Comparison of ENCODE assay signal across 8 mouse cellular contexts in the genomic region with DNA sequence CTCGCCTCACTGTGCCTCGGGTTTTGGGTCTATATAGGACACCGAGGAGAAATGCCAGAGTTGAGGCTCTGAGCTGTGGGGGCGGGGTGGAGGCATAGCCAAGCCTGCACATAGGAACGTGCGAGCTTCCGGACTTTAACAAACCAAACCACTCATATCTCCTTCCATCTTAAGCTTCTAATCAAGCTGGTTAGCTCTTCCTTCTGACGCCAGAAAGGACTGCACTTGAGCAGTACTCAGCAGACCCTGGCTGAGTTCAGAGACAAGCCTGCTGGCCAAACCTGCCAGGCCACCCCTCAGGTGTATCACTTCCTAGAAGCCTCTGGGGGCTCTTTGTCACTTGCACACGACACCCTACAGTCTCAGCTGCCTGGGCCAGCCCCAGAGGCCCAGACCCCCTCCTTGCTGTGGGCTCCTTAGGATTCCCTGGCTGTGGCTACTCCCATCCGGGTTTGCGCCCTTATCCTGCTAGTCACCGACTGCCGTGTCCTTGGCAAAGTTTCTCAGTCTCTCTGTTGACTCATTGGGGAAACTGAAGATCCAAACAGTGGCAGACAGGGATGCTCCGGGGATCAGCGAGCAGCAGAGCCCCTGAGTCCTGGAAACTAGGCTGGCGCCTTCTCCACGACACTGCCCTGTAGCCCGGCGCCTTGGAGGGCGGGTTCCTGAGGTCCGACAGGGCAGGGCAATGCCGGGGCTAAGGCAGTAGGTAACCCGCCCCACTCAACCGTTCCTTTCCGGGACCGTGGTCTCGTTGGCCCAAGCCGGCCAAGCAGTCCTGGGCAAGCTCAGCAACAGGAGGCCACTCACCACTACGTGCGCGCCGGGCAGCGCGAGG. TPM values are rescaled to one million over a fixed set of nuclear protein-coding genes. Genes with fewer than 3 reads are reported as not detected.
DNase-seq lines count a peak whose midpoint lies in the region; ATAC-seq and TF ChIP-seq lines count a peak whose summit lies in the region.

No protein-coding gene starts in this region.

- no peak for TF ChIP-seq EP300 in lung, postnatal 0 days (IDR thresholded peaks at IDR 0.05)

- peaks cover 15% of the 10 kb centered on the region for H3K4me1 ChIP-seq in embryonic facial prominence, embryonic 13.5 days
- H3K4me1 ChIP-seq in lung, postnatal 0 days (ENCODE audit: insufficient read depth, low read depth, low read length): peaks cover 12% of the 10 kb centered on the region; the same call in 1 of the 2 replicates

- H3K4me2 ChIP-seq in embryonic facial prominence, embryonic 13.5 days: peak overlapping the region; percentile 82
- peak overlapping the region; percentile 96 for H3K4me2 ChIP-seq in lung, postnatal 0 days (replicated peaks; ENCODE audit: low read depth, low read length)

- TF ChIP-seq CTCF in layer of hippocampus, adult 2 months (conservative IDR thresholded peaks at IDR 0.05): no peak
- TF ChIP-seq CTCF in lung, postnatal 0 days (IDR thresholded peaks at IDR 0.05): no peak

- H3K9me3 ChIP-seq in embryonic facial prominence, embryonic 13.5 days: no peaks in the 10 kb centered on the region
- H3K9me3 ChIP-seq in lung, postnatal 0 days (ENCODE audit: low read length): no peaks in the 10 kb centered on the region

- peak; percentile 32 to 46 for DNase-seq in CD8-positive naive resting alpha-beta T cell, adult 2 months (ENCODE audit: low read depth in 2 of 2, low spot score in 2 of 2)
- DNase-seq in heart, postnatal 10 days: peak; percentile 35 to 40
- DNase-seq in layer of hippocampus, adult 2 months (ENCODE audit: low spot score in 2 of 2): peak in 1 of 2 experiments; percentile 5
- peak; percentile 69 for DNase-seq in lung, postnatal 0 days (ENCODE audit: low spot score)
- peak; percentile 5 for DNase-seq in ovary, postnatal 14 days (ENCODE audit: low spot score)
- DNase-seq in urinary bladder, postnatal 25 days (ENCODE audit: low spot score): peak; percentile 43

- peak; percentile 38 for ATAC-seq in activated CD4-positive, CD25-positive, alpha-beta regulatory T cell, adult 4 months
- ATAC-seq in embryonic facial prominence, embryonic 13.5 days (ENCODE audit: insufficient number of reproducible peaks, insufficient read depth, low FRiP score, low TSS enrichment, low read depth): peak; percentile 56
- peak; percentile 54 for ATAC-seq in lung, postnatal 0 days

- peaks cover 19% of the 10 kb centered on the region for H3K36me3 ChIP-seq in embryonic facial prominence, embryonic 13.5 days
- no peaks in the 10 kb centered on the region for H3K36me3 ChIP-seq in lung, postnatal 0 days (ENCODE audit: insufficient read depth, low read length)

- H3K27ac ChIP-seq in embryonic facial prominence, embryonic 13.5 days: peak overlapping the region; percentile 90
- H3K27ac ChIP-seq in layer of hippocampus, adult 2 months: peak overlapping the region; percentile 80
- H3K27ac ChIP-seq in lung, postnatal 0 days (ENCODE audit: low read length): peak overlapping the region; percentile 96

- intact Hi-C loops in heart, postnatal 10 days (cut with DNase I): loop anchor here (1.0 kb wide), 1 partner anchor 214 kb away; no protein-coding TSS in a partner anchor

- H3K9ac ChIP-seq in embryonic facial prominence, embryonic 13.5 days: peak overlapping the region; percentile 85
- H3K9ac ChIP-seq in lung, postnatal 0 days (replicated peaks; ENCODE audit: low read depth): peak overlapping the region; percentile 83

- peak overlapping the region; percentile 81 for H3K4me3 ChIP-seq in embryonic facial prominence, embryonic 13.5 days
- peak overlapping the region; percentile 82 for H3K4me3 ChIP-seq in layer of hippocampus, adult 2 months
- peak overlapping the region; percentile 75 for H3K4me3 ChIP-seq in lung, postnatal 0 days (ENCODE audit: low read depth, low read length)

- WGBS in embryonic facial prominence, embryonic 13.5 days: 1% methylated on average over 34 of the region's 34 CpGs
- under 1% methylated on average over 34 of the region's 34 CpGs for WGBS in lung, postnatal 0 days

- H3K27me3 ChIP-seq in embryonic facial prominence, embryonic 13.5 days: no peaks in the 10 kb centered on the region
- H3K27me3 ChIP-seq in lung, postnatal 0 days (replicated peaks; ENCODE audit: insufficient read depth, low read length): no peaks in the 10 kb centered on the region

RNA-seq across cellular contexts. Expression of gene Kdsr, which starts 0.6 kb away (rescaled TPM):
- 10 to 100 TPM; 26.6 to 27.8 TPM for polyA plus RNA-seq in activated CD4-positive, CD25-positive, alpha-beta regulatory T cell, adult 4 months (2017; shearing (Covaris generic))
- polyA plus RNA-seq in embryonic facial prominence, embryonic 13.5 days (2015; fragmentation: Nextera tagmentation; extraction: Ambion mirVana): 17.0 and 19.7 TPM in 2 replicates
- 10 to 100 TPM in 1 of 2 experiments, 1 to 10 TPM in 1; 9.0 to 10.2 TPM for total RNA-seq in heart, postnatal 10 days (2021)
- total RNA-seq in layer of hippocampus, adult 2 months (2021): 10 to 100 TPM; 28.1 to 28.9 TPM
- polyA plus RNA-seq in lung, postnatal 0 days (2015; fragmentation: Nextera tagmentation; extraction: Ambion mirVana): 25.6 and 31.8 TPM in 2 replicates

RNA-seq across cellular contexts. Expression of gene Vps4b, which starts 37.6 kb away (rescaled TPM):
- polyA plus RNA-seq in activated CD4-positive, CD25-positive, alpha-beta regulatory T cell, adult 4 months (2017; shearing (Covaris generic)): 10 to 100 TPM; 64.6 to 65.5 TPM
- 62.1 and 64.9 TPM in 2 replicates for polyA plus RNA-seq in embryonic facial prominence, embryonic 13.5 days (2015; fragmentation: Nextera tagmentation; extraction: Ambion mirVana)
- total RNA-seq in heart, postnatal 10 days (2021): 10 to 100 TPM; 48.5 to 57.3 TPM
- 10 to 100 TPM; 55.7 to 62.0 TPM for total RNA-seq in layer of hippocampus, adult 2 months (2021)
- polyA plus RNA-seq in lung, postnatal 0 days (2015; fragmentation: Nextera tagmentation; extraction: Ambion mirVana): 56.5 and 59.6 TPM in 2 replicates

RNA-seq across cellular contexts. Expression of gene Bcl2, which starts 44.9 kb away (rescaled TPM):
- 100 to 1,000 TPM; 116 to 146 TPM for polyA plus RNA-seq in activated CD4-positive, CD25-positive, alpha-beta regulatory T cell, adult 4 months (2017; shearing (Covaris generic))
- polyA plus RNA-seq in embryonic facial prominence, embryonic 13.5 days (2015; fragmentation: Nextera tagmentation; extraction: Ambion mirVana): 23.7 and 29.1 TPM in 2 replicates
- 10 to 100 TPM in 1 of 2 experiments, 1 to 10 TPM in 1; 9.1 to 10.2 TPM for total RNA-seq in heart, postnatal 10 days (2021)
- 1 to 10 TPM; 7.8 to 8.1 TPM for total RNA-seq in layer of hippocampus, adult 2 months (2021)
- polyA plus RNA-seq in lung, postnatal 0 days (2015; fragmentation: Nextera tagmentation; extraction: Ambion mirVana): 5.7 and 7.1 TPM in 2 replicates
